Mouse (Mus musculus) cerebellum, postnatal 36 days (tissue): ENCODE measurements around the gene 1700028K03Rik.

Experiments
- DNase-seq, 2 experiments: peaks; one replicate each; pipeline ENCODE4 v3.0.0; 2021 to 2022; ENCODE audit warnings: mixed read lengths in 2 of 2

The 1700028K03Rik gene

GRCm38 (mm10) chr5:107545927-107546326 is 11.4 kb downstream of the 1700028K03Rik start:
- DNase-seq = no peak

DNA sequence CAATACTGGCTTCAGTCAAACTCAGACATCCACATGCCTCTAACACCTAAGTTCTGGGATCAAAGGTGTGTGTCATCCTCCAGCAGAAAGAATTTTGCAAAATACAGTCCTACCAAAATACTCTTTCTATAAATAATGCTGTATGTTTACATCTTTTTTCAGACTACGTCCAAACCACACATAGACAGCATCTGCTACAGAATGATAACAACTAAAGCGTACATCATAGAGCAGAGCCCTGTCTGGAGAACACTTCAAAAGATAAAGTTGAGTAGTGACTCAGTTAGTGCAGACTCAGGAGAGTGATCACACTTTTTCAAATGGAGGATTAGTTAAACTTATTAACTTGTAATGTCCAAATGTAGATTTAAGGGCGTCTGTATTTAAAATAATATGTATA is 13.4 kb downstream of the 1700028K03Rik start:
- DNase-seq = no peak

DNA sequence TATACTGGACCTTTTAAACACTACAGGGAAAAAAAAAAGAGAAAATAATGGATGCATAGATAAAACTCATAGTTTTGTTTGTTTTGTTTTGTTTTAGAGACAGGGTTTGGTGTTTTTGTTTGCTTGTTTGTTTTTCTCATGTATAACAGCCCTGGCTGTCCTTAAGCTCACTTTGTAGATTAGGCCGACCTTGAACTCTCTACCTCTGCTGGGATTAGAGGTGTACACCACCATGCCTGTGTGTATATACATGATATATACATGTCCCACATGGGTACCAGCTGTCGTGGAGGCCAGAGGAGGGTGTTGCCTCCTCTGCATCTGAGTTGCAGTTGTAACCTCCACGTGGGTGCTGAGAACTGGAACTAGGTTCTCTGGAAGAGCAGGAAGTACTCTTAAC is 13.9 kb downstream of the 1700028K03Rik start:
- no peak for DNase-seq

GRCm38 (mm10) chr5:107554336-107554735 is 19.8 kb downstream of the 1700028K03Rik start:
- DNase-seq = no peak

DNA sequence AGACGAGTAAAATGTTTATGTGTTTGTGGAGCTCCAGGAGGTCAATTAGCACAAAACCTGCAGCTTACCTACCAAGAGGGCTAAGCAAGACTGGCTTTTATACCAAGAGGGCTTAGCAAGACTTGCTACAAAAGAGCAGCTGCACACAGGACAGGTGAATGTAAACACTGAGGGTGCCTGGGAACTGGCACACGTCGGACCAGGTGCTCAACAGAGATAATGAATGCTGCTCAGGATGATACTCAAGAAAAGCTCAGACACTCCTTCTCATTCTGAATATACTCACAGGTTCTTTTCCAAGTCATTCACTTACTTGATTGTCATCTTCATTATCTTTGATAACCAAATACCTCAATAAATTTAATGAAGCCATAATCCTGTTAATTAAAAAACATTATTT is 22.5 kb downstream of the 1700028K03Rik start:
- no peak for DNase-seq

DNA sequence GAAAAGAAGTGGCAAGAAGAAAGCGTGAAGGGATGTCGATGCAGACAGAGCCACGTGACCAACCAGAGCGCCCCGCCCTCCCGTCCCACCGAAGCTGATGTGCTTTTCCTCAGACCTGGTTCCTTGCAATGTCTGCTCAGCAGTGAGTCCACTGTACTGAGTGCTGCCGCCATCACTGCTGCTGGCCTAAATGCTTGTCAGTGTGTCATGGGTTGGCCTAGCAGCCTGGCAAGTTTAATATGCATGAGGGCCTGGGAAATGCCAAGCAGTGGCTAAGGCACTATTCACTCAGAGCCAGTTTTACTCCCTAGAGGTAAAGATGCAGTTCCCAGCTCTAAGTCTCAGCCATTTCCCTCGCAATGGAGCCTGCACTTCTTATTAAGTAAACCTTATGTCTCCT is 34.6 kb downstream of the 1700028K03Rik start:
- DNase-seq = no peak

DNA sequence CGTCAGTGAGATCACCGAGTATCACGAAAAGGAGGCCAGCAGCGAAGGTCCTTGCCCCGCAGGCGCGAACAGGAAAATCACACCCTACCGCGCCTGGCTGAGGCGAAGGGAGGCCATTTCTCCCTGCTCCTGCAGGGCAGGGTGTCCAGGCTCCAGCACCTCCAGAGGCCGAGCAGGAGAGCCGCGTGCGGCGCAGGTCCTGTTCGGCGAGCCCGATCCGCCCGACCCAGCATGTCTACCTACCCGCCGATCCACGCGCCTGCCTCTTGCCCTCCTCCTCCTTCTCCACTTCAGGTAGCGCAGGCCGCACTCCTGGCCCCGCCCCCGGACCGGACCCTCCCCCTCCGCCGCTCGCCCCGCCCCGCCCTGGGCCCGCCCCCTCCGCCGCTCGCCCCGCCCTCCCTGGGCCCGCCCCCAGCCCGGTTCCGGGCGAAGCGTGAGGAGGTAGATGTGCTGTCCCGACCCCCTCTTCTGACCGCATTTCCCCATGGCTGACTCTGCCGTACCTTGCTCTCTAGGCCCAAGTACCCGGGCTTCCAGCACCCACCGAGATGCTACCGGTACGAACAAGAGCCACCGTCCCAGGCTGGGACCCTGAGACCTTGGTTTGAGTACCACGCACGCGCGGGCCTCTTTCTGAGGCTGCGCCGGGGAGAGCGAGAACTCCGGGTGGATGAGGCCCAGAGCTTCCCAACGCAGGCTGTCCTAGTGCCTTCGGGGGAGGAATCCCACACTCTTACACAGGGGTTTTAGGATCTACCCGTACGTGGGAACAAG is 63.0 kb downstream of the 1700028K03Rik start, which contains the start of the genes Rpap2 and Glmn:
Gene Rpap2 (plus strand): TSS at position 73 of the 777 bp plus-strand sequence.
Gene Glmn (minus strand): TSS at position 588 of the 777 bp plus-strand sequence.
- DNase-seq = peak; percentile 87

GRCm38 (mm10) chr5:107598380-107598779 is 63.9 kb downstream of the 1700028K03Rik start:
- DNase-seq = no peak
